Mouse (Mus musculus) adrenal gland, postnatal 4 days (tissue): ENCODE results near the gene Stxbp1. TPM values are rescaled to one million over a fixed set of nuclear protein-coding genes. Genes with fewer than 3 reads are reported as not detected.

ENCODE experiments used
- DNase-seq, 2 experiments: peaks; one replicate each; pipeline ENCODE4 v3.0.0; 2021 to 2022; ENCODE audit warnings: low spot score in 2 of 2, mixed read lengths in 2 of 2
- total RNA-seq, 2 experiments: library from RNA; stranded (reverse); gene quantifications; 2 replicates each; pipeline ENCODE4 v1.2.3; 2021

The Stxbp1 gene
- total RNA-seq, 2 experiments from 2014 or later: 42.5 to 48.7 TPM

- DNase-seq: no peak
Observed at GRCm38 (mm10) chr2:32841099-32841498, 5.9 kb downstream of the Stxbp1 start.

- no peak for DNase-seq
Observed at GRCm38 (mm10) chr2:32839261-32839660, 7.8 kb downstream of the Stxbp1 start.

GRCm38 (mm10) chr2:32838147-32838884 is 8.7 kb downstream of the Stxbp1 start:
- no peak for DNase-seq

- DNase-seq: no peak
Observed at GRCm38 (mm10) chr2:32835588-32835987, 11.5 kb downstream of the Stxbp1 start.

- DNase-seq: no peak
Observed at GRCm38 (mm10) chr2:32834496-32834895, 12.5 kb downstream of the Stxbp1 start.

- DNase-seq: no peak
Observed at GRCm38 (mm10) chr2:32828979-32829676, 17.9 kb downstream of the Stxbp1 start.

- DNase-seq: no peak
Observed at GRCm38 (mm10) chr2:32825796-32826195, 21.2 kb downstream of the Stxbp1 start.

GRCm38 (mm10) chr2:32824778-32825177 is 22.3 kb downstream of the Stxbp1 start:
- DNase-seq: no peak

GRCm38 (mm10) chr2:32824181-32824580 is 22.9 kb downstream of the Stxbp1 start:
- no peak for DNase-seq

- no peak for DNase-seq
Observed at GRCm38 (mm10) chr2:32823579-32824154, 23.4 kb downstream of the Stxbp1 start.

- no peak for DNase-seq
Observed at GRCm38 (mm10) chr2:32823153-32823552, 23.9 kb downstream of the Stxbp1 start.

- no peak for DNase-seq
Observed at GRCm38 (mm10) chr2:32822643-32823042, 24.4 kb downstream of the Stxbp1 start.

GRCm38 (mm10) chr2:32821041-32821802 is 25.8 kb downstream of the Stxbp1 start:
- no peak for DNase-seq

- no peak for DNase-seq
Observed at GRCm38 (mm10) chr2:32818208-32818607, 28.8 kb downstream of the Stxbp1 start.

GRCm38 (mm10) chr2:32817589-32817988 is 29.5 kb downstream of the Stxbp1 start:
- DNase-seq: no peak

- no peak for DNase-seq
Observed at GRCm38 (mm10) chr2:32816946-32817581, 30.0 kb downstream of the Stxbp1 start.

GRCm38 (mm10) chr2:32816497-32816896 is 30.5 kb downstream of the Stxbp1 start:
- no peak for DNase-seq

GRCm38 (mm10) chr2:32811959-32812358 is 35.1 kb downstream of the Stxbp1 start:
- DNase-seq: no peak

- no peak for DNase-seq
Observed at GRCm38 (mm10) chr2:32808816-32809566, 38.1 kb downstream of the Stxbp1 start.

- DNase-seq: no peak
Observed at GRCm38 (mm10) chr2:32798251-32798962, 48.6 kb downstream of the Stxbp1 start.
